Mouse (Mus musculus) B cell, adult 2 months (primary cell): ENCODE measurements around the gene Dus1l.
"Not testable (repeated sequence)": the region's sequence is repeated elsewhere in the genome, so short reads cannot be mapped to it uniquely, and the experiment has no call there.

Source experiments
- DNase-seq, 2 experiments: peaks; one replicate each; pipeline ENCODE4 v3.0.0; 2022

Dus1l gene

DNA sequence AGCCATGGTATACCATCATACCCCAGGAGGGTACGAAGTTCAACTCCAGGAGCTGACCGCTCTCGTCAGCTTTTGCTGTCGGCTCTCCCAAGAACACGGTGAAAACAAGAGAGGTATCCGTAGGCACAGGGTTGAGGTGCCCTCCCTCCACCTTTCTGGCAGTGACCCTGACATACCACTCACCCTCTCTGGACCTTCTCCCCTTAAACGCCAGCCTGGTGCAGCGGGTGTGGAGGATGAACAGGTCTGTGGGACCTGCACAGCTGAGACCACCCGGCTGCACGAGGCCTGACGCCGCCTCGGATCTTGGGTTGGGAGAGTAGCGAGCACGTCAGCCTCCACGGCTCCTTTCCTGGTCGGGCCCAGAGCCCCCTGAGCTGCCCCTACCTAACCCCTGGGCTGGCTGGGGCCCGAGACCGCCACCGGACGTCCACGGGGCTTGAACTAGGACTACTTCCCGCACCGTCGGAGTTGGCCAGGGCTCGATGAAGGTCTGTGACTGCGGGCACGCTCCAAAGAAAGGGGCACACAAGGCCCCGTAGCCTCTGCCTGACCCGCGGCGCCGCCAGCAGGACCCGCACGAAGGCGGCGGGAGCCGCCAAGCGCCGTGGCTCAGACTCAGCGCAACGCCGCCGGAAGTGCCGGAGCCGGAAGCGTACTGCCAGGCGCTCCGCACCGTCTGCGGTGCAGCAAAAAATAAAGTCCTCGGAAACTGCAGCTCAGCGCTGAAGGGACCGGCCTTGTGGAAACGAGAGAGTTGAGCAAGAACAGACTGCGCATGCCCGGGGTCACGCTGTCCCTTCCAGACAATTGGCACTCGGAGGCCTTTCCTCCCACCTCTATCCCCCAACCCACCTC is at the start of gene Dus1l:
Gene Dus1l (minus strand): TSS at position 648 of the 858 bp plus-strand sequence.
- peak; percentile 98 for DNase-seq

DNA sequence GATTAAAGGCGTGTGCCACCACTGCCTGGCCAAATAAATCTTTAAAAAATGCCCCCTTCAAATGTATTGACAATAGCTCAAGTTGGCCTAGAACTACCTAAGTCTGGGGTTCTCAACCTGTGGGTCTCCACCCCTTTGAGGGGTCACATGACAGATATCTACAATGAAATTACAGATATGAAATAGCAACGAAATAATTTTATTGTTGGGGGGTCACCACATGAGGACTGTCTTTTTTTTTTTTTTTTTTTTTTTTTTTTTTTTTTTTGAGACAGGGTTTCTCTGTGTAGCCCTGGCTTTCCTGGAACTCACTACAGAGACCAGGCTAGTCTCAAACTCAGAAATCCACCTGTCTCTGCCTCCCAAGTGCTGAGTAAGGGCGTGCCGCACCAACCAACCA is 48.1 kb upstream of the Dus1l start:
- DNase-seq = no peak

DNA sequence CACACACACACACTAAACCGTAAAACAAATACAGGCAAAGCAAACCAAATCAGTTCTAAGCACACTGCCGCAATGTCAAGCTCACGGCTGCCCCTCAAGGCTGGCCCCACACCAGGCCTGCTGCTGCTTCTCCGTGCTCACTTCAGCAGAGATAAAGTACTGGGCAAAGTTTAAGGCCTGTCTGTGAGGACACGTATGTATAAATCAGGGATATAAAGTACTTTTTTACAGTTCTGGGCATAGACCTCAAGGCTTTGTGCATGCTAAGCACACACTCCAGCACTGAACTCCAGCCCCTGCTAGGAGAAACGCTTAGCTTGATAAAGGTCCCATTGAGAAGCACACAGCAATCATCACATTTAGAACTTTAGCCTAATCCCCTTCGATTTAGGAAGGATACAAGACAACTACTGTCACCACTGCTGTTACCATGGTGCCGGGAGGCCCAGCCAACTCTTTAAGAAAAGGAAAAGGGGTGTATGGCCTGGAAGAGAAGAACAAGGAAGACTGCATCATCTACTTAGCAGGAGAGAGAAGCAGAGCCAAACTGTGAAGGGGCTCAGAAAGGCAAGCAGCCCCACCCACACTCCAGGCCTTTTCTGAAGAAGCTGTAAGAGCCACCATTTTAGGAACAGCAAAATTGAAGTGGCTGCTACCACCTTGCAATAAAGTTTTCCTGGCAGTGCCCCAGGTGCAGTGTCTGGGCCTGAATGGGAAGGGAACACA is 37.5 kb upstream of the Dus1l start:
- no peak for DNase-seq

DNA sequence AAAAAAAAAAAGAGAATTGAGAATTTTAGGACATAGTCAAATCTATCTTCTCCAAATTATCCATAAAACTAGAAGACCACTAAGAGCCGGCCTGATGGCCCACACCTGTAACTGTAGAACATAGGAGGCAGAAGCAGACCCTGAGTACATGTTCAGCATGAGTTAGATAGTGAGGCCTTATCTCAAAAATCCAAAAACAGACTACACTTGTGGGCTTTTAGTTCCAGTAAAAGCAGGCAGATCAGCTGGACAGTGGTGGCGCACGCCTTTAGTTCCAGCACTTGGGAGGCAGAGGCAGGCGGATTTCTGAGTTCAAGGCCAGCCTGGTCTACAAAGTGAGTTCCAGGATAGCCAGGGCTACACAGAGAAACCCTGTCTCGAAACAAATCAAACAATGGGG is 36.8 kb upstream of the Dus1l start:
- DNase-seq = not testable (repeated sequence)

DNA sequence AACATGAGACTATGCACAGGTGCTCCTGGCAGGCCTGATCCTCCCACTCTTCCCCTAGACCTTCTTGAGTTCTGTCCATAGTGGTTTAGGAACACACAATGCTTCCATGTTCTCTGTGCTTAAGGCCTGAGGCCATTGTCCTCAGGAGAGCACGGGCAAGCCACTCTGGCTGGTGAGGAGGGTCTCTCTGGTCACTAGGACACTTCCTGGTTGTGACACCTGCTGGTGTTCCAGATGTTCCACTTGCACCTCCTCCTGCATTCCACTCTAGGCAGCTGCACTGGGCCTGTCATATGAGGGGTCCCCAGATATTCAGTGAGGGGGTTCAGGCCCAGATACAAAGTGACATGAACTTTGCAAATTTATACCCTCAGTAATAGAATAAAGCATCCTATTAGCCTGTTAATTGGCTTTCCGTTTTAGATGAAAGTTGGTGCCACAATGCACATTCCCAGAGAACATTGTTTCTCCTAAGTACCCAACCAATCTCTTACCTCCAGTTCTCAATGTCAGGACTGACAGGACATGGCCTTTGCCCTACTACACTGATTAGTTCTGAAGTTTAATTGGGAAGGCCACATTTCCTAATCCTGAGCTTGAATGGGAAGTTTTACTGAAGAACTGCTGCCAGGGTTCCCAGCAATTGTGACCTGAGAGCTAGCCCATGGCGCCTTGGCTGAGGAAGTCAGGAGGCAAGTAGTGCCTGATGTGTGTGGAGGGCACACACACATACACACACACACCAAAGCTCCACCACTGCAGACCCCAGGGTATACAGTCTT is 35.6 kb upstream of the Dus1l start:
- no peak for DNase-seq

DNA sequence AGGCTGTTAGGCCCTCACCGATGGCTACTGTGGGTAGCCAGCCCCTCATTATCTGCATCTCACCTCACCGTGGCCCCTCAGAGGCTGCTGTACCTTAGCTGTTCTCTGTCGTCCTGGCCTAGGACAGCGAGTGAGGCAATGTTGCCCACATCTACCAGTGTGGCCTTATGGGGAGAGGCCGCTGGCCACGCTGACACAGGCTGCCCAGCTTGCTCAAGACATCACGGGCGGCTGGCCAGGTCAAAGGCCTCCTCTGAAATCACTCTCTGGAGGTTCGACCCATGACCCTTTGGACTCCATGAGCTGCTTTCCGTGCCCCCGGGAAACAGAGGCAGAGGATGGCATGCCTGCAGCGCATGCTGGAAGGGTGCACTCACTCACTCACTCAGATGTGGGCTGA is 34.5 kb upstream of the Dus1l start:
- DNase-seq = no peak

DNA sequence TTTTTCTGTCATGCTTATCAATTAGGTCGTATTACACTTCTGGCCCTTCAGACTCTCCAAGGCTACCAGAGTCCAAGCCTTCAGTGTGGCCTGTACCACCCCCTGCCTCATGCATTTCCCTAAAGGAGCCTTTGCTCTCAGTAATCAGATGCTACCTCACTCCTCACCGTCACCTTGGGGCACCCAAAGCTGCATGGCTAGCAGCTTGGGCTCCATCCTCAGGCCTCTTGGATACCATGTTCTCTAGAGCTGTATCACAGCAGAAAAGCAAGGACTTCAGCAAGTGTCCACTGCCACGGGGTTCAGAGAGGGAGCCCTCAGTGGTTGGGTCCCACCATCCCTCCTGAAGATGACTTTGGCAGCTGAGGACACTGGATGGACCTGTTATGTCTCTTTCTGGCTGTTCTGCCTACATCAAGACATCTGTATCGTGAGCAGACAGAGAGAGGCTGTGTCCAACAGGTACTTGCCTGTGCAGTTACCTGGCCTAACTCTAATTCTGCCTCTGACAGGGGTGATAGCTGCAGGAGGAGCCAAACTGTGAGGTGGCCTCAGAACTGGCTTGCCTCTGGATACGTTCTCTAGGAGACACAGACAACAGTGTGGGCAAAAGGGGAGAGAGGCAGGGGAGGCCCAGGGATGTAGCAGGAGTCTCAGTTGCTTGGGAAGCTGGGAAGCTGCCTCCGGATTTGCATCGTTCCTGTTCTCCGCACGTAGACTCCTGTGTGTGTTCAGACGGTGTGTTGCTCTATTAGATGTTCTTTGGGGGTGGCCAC is 33.7 kb upstream of the Dus1l start:
- no peak for DNase-seq

DNA sequence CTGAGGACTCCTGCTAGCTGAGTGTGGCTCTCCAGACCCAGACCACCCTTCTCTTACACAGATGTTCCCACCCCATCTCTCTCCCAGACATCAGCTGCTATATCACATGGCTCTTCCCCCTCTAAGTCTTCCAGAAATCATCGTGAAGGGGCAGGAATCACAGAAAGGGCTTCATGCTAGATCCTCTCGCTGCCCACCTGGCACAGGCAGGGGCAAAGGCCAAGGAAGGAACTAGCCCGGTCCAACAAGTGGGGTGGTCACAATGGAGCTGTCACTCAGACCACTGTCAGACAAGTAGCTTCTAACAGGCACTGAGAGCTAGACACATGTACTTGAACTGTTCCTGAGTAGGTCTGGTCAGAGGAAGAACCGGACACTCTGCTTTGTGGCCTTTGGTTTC is 32.2 kb upstream of the Dus1l start:
- no peak for DNase-seq

DNA sequence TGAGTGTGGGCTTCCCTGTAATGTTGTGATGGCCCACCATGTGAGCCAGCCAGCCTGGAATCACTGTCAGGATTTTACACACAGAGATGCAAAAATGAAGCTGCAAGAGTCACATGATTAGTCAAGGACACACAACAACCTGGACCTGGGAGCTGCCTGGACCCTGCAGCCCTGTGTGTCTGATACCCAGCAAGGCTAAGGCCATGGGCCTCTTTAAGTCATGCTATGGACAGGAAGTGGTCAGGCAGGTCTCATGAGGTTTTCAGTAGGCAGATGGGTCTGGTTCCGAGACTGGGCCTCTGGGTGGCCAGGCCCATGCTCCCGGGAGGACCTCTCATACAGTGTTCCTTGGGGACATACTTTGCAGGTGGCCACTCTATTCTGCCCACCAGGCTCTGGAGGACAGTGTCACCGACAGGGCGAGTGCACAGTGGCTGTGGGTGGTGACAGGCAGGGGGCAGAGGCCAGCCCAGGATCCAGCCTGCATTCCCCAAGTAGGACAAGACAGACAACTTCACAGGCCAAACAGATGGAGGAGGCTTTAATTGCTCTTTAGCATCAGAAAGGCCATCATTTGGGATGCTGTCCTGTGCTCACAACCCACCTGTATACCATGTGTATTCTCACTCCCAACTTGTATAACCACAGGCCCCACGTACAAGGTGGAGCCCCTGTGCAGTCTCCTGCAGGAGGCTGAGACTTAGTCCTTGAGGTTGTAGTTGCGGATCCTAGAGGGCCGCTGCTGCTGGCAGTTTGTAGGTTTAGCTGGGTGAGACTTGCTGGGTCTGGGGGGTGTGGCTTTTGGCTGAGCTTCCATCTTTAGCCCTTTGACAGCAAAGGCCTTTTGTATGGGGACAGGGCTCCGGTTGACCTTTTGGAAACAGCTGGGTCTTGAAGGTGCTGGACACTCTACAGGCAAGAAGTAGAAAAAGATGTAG is 30.1 kb upstream of the Dus1l start:
- no peak for DNase-seq

DNA sequence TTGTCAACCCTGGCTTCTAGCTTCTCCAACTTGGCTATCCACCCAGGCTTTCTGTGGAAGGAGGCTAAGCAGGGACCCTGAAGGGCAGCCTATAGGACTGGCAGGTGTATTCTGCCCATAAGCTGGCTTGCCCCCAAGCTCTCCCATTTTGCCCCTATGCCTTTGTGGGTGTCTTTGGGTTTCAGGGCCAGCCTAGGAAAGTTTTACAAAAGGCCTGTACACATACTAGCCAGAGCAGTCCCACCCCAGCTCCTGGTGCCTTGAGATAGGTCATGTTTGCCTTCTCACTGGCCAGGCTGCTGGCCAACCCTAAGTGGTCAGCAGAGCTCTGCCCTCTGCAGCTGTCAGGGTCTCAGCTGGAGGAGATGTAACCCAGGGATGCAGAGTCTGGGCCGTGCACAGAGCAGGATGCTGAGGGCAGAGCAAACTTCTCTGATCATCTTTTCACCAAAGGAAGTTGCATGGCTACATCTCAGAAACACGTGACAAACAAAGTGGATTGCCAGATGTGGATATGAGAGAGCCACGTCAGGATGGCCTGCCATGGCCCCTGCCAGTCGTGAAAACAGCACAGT is 29.2 kb upstream of the Dus1l start:
- DNase-seq = peak in 1 of 2 experiments; percentile 14

DNA sequence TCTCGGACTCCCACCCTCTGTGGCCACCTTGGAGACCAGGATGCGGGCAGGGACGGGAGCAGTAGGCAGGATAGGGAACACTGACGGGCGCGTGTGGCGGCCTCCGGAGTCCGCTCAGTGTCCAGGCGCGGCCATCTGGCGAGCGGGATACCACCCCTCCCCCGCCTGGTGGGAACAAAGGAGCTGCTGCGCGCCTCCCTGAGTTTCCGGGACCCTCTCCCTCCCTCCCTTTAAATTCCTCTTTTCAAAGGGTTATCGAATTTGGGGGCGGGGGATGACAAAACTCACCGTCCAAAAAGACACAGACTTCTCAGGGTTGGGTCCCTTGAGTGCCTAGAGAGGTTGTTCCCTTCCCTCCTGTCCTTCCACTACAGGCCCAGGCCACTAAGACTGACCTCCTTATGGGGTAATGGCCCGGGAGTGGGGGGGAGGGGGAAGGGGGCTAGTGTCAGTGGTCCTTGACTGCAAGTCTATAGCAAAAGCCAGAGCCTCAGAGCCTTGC is 28.6 kb upstream of the Dus1l start:
- DNase-seq = no peak

DNA sequence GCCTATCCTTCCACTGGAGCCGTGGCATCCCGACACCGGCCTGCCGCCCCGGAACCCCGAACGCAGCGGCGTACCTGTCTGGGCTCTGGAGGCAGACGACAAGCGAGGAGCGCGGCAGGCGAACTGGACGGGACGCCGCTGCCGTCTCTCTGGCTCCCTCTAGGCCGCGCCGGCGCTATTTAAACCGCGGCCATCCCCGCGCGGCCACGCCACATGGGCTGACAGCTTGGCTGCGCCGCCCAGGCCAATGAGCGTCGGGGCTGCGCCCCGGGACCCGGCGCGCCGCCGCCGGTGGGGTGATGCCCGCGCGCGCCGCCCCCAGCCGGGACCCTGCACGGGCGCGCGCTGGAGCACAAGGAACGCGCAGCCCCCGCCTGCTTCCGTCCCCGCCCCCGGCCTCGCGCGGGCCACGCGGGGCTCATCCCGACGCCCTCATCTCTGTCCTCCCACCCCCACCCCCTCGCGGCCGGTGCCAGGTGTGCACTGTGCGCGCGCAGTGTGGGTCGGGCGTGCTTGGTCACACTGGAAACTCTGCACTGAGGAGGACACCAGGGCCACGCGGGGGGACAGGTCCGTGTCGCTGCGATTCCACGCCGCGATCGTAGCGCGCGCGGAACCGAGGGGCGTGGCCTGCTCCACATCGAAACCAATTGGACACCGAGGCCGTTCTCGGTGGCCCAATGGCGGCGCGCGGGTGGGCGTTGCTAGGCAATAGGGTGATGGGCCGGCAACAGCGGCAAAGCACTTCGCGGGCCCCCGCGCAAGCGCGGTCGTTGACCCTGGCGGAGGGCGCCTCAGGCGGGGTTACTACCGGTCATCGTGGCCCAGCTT is 28.0 kb upstream of the Dus1l start, which contains the start of gene Fasn:
Gene Fasn (minus strand): TSS at position 592 of the 831 bp plus-strand sequence.
- peak; percentile 96 for DNase-seq

DNA sequence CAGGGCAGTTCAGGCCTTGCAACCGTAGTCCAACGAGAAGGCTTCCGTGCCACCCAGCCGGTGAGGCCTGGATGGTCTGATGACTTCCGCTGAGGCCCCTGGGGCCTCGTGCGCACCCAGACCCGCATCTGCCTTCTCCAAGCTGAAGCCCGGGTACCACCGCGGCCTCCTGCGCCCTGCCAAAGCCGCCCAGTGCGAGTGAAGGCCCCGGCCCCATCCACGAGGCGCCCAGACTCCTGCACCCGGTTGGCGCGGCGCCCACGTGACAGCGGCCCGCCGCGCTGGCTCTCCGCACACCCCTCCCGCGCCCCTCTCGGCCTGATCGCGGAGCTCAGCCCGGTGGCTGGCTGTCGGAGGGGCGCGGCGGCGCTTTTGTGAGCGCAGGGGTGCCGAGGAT is 27.3 kb upstream of the Dus1l start:
- peak in 1 of 2 experiments; percentile 62 for DNase-seq

DNA sequence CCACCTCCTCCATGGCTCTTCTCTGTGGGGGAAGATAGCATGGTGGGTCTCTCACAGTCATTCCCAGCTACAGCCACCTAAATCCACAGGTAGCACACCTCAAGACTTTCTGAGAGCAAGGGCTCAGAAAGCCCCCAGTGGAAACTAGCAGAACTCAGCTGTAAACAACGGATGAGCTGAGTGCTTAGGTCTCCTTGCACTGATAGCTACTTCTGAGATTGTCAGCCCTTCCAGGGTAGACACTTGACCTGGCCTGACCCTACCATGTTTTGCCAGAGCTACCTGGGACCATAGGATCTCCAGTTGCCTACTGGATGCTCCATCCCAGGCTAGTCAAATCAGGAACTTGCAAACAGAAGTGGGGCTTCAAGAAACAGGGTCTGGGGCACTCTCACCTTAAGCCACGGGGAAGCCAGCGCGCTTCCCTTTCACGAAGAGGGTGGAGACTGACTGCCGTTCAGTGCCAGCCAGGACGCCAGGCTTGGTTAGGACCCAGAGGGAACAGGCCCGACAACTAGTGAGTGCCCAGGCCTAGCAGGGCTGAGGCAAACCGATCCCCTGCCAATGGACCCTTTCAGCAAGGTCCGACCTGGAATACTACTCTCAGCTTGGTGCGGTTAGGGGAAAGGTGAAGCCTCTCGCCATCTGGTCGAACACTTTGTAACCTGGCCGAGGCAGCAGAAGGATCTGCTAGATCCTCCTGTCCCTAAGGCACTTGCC is 26.8 kb upstream of the Dus1l start:
- DNase-seq = peak; percentile 39 to 44

DNA sequence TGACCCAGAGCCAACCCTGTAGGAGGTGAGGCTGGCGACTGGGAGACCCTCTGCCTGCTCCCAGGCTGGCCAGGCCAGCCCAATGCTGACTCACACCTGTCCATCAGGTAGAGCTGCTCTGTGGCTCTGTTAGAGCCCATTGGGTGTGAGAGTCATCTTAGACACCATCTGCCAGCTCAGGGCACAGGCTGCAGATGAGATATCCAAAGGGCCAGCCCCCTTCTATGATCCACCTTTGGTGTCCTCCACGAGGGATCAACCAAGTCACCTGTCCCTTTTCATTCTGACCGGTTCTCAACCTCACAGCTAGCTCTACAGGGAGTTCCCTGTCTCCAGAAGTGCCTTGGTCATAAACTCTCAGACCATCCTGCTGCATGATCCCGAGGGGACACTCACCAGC is 26.1 kb upstream of the Dus1l start:
- no peak for DNase-seq

DNA sequence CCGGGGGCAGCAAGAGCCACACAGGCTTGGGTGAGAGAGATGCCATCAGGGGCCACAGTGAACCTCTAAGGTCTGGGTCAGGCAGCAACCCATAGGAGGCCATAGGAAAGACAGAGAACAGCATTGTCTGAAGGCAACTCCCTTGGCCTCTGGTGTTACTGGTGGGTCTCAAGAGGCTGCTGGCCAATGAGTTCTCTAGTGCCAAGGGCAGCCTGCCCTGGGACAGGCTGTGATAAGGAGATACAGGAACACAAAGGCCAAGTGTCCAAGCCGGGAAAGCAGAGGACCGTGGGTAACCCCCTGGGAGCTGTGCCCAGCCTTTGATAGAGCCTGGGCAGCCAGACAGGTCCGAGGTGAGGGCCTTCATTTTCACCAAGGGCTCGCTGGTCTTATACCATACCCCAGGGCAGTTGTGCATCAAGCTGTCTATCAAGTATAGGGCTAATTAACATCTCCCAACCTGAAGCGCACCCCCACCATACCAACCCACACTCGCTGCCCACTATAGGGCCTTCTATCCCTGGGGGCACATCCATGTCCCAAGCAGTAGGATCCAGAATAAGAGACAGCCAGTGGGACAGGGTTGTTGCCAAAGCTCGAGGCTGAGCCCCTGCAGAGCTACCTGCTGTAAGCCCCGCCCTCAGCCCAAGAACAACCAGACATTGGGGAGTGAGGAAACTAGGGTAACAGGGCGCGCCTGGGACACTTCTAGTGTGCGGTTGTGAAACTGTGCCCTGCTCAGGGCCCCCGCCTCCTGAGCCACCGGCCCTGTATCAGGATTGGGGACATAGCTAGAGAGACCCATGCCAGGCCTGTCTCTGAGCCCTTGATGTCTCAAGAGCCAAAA is 25.1 kb upstream of the Dus1l start:
- DNase-seq = no peak

DNA sequence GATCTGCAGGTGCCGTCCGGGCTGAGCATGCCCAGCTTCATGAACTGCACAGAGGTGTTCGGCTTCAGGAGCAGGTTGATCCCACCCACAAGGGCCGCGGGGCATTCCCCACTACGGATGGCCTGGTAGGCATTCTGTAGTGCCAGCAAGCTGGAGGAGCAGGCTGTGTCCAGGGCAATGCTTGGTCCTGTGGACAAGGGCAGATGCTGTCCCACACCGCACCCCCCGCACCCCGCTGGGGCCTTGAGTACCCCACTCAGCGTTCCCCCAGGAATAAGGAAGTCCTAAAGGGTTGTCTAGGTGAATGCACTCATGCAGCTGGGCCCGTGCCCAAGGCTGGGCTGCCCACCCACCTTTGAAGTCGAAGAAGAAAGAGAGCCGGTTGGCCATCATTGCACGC is 24.3 kb upstream of the Dus1l start:
- no peak for DNase-seq

DNA sequence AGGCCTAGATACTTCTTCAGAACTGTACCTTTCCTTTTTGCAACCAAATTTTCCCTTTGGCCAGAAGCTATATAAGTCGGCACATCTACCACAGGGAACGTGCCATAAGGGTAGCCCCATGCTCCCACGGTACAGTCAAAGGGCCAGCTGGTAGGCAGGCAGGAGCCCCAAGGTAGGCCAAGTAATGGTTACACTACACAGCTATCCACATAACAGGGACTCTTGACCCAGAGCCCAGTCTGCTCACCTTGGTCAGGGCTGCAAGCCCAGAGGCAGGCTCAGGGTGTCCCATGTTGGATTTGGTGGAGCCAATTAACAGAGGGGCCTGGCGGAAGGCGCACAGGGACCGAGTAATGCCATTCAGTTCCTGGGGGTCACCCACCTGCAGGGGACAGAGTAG is 23.4 kb upstream of the Dus1l start:
- no peak for DNase-seq
